Mouse (Mus musculus): ENCODE measurements around the gene Zfp282.
"Not testable (repeated sequence)": the region's sequence is repeated elsewhere in the genome, so short reads cannot be mapped to it uniquely, and the experiment has no call there.

Zfp282 gene

DNA sequence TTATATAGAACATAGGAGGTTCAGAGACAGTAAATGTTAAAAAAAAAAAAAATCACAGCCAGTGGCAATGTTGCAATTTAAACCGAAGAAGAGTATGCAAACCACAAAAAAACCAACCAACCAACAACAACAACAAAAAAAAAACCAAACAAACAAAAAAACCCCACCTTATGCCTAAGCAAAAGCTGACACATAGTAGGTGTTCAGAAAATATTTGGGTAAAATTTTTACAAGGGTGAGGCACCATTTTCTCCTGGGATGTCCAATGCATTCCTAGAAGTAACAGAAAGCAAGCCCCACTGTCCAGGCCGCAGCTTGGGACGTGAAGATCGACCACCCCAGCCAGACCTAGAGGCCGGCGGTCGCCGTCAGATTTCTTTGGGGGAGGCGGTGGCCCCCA, at the start of gene Zfp282:
Gene Zfp282 (plus strand): TSS at position 147 of the 400 bp plus-strand sequence.
- no peak for DNase-seq (ENCODE audit: low spot score in 2 of 2)

DNA sequence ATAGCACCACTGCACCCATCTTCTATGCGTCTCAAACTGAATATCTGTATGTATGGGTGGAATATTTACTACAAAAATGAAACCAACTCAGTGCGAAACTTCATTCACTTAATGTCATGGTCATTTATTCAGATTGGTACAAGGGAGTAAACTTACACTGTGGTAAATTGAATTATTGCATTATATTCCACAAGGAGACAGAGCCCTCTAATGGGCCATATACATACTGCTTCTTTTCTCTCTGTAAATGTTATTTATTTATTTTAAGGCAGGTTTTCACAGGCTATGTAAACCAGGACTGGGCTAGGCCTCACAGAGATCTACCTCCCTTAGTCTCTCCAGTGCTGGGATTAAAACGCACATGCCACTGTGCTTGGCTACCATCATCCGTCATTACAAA, 49.5 kb upstream of the Zfp282 start:
- no peak for DNase-seq (ENCODE audit: low spot score in 2 of 2)

DNA sequence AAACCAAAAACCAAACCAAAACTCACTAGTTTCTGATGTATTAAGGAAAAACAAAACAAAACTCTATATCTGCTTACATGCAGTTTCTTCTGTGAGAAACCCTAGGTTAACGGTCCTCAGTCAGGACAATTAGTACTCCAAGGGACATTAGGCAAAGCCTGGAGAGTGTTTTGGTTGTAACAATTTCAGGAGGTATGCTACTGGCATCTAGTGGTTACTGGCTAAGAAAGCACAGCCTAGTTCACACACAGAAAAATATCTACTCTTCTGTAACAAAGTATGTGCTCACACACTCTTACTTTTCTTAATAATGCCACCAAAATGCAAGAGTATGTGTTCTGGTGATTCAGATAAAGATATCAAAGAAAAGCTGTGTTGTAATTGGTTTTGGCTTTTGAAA, 48.1 kb upstream of the Zfp282 start:
- DNase-seq (ENCODE audit: low spot score in 2 of 2): no peak

DNA sequence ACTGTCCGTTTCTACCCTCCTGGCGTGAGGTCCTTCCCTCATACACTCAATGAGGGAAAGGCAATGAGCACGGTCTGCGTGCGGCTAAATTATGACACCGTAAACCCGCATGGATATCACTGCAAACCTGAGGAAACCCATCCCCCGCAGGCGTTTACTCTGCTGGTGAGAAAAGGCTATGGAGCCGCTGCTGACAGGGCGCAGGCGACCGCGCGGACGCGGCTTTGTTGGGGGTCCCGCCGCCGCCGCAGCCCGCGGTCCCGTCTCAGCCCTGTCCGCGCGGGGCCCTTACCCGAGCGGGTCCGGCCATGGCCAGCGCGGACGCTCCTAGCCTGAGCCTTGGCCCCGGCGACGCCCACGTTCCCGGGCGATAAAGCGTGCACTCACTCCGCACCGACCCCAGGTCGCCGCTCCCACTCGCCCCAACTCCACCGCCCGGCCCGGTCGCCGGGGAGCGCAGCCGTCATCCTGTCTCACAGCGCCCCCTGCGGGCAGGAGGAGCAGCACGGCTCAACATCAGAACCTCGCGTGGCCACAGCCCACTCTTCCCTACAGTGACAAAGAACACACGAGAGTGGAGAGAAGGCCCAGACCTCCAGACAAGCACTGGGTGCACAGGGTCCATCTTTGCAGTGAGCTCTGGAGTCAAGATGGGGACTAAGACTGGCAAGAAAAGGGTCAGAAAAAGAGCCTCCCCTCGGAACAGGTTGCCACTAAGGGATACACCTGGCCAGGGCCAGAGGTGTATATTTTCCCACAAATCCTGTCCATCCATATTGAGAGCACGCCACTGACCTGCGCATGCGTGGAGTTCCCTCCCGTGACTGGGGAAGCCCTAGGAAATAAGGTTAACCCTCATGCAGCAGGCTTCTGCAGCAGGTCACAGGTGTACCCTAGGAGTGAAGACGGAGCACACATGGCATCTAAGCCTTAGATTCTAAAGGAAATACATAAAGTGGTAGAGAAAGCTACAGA, 46.6 kb upstream of the Zfp282 start, which contains the start of gene Zfp786:
Gene Zfp786 (minus strand): TSS at position 764 of the 975 bp plus-strand sequence.
- peak; percentile 81 to 85 for DNase-seq (ENCODE audit: low spot score in 2 of 2)

DNA sequence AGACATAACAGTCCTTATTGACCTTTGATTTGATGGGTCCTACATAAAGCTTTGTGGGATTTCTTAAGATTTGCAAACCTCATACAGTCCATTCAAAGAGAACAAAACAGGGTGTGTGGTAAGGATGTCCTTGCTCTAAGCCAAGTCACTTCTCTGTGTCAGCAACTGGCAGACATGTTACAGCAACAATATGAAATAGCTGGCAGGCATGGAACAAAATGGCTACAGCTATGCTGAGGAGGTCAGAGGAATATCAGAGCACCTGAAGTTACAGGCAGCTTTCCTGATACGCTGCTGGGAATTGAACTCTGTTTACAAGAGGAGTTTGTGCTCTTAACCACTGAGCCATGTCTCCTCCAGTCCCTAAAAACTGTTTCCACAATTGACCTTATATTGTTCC, 44.8 kb upstream of the Zfp282 start:
- DNase-seq (ENCODE audit: low spot score in 2 of 2): no peak

DNA sequence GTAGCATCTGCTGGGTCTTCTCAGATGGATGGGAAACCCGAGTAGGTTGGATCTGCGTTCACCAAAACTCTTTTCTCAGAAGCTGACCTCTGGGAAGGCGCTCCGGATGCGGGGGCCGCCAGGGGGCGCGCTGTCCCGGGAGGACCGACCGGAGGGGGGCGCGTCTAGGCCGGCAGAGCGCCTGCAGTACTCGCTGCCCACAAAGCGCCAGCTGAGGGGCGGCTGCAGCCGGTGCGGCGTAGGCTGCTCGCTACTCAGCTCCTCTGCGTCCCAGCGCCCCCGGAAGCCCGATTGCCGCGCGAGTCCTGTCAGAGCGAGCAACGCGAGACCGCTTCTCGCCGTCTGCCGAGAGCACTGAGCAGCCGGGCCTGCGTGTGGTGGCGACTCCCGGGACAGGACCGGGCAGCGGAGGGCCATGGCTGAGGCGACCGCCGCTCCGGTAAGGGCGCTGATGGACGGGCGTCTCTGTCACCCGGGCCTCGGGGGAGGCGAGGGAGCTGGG, 41.5 kb upstream of the Zfp282 start, which contains the start of gene Zfp398:
Gene Zfp398 (plus strand): TSS at position 180 of the 502 bp plus-strand sequence.
- DNase-seq (ENCODE audit: low spot score in 2 of 2): peak; percentile 92 to 95

DNA sequence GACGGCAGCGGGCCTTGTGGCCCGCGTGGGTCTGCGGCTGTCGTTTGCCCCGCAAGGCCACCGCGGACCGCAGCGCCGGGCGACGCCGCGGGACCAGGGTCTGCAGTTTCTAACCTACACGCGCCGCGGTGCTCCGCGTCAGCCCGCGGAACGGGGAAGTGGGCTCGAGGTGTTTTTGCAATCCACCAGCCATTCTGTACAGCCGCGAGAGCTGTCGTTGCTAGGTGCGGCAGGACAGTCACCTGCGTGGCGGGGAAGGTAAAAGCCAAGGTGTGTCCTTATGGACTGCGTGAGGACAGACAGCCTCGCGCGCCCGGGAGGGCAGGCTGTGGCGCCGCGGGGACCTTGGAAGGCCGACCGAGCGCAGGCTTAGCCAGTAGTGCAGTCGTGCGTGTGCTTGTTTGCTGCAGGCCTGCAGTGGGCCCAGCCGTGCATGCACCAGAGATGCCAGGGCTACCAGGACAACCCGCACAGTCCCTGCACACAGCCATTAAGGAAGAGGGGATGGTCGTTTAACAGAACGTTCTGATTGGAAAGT, 41.0 kb upstream of the Zfp282 start:
- peak; percentile 14 to 64 for DNase-seq (ENCODE audit: low spot score in 2 of 2)

DNA sequence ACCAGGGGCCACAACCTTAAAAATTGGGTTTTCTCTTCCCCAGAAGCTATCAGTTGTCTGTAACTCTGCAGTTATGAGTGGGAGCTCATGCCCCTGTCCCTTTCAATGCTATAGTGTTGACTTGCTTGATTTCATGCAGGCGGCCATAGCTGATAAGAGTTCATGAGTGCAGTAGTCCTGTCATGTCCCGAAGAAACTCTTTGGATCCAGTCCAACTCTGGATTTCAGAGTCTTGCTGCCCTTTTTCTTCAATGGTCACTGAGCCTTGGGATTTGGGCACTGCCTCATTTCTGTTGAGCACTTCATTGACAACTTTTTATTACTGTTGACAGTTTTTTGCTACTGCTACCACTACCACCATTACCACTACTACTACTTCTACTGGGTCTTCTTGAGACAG, 39.4 kb upstream of the Zfp282 start:
- DNase-seq (ENCODE audit: low spot score in 2 of 2): no peak

DNA sequence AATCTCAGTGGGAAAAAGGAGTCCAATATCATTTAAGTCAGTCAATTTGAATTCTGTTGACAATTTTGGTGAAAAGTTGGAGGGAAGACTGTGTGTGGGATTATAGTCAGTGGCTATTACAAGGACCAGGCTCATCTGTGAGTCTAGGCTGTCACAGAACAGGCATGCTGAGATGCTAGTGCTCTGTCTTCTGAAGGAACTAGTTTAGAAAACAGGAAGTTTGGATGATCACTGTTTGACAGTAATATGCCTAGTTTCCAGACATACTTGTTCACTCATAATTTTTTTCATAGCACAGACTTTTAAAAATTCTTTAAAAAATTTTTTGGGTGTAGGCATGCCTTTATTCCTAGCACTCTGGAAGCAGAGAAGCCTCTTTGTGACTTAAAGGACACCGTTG, 35.9 kb upstream of the Zfp282 start:
- DNase-seq (ENCODE audit: low spot score in 2 of 2): no peak

DNA sequence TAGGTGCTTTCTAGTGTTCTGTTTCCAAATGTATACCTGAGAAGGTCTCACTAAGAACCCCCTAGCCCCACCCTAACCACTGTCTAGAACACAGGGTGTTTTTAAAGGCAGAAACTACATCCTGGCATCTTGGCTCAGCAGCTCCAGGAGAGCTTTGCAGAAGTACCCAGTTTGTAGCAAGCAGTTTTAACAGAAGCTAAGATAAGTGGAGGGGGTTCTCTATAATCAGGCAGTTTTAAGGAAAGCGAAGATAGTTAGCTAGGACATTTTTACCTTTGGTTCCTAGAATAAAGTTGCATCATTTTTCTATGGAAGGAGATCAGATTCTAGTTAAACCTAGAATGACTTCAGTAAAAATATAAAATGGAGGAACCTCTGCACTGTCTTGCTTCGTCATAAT, 35.2 kb upstream of the Zfp282 start:
- DNase-seq (ENCODE audit: low spot score in 2 of 2): no peak

DNA sequence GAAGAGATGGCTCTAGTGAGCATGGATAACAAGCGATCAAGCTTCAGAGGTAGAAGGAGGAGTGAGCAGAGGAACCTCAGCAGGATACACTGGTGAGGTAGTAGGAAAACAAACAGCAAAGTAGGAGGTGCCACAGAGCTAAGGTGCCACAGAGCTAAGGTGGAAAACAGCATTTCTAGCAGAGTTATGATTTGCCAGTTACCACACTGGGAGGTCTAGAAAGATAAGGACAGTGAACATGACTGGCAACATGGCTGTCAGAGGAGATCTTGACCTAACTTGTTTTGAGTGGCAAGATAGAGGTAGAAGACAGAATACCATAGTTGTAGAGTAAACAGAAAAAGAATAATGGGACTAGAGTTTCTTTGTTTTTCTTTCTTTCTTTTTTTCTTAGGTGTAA, 34.7 kb upstream of the Zfp282 start:
- DNase-seq (ENCODE audit: low spot score in 2 of 2): no peak

DNA sequence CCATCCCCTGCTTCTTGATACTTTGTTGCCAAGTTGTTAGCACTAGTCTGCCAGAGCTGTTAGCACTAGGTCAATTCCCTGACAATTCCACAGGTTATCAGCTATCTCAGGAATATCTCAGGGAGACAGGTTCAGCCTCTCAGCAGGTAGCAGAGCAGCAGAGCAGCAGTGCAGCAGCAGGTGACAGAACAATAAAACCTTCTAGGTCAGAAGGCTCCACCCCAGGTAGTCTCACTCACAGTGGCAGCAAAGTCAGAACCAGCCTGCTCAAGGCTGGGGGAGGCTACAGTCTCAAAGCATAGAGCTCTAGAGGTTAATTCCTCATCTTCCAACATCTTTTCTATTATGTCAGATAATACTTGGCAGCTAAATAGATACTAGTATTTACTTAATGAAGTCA, 31.2 kb upstream of the Zfp282 start:
- no peak for DNase-seq (ENCODE audit: low spot score in 2 of 2)

DNA sequence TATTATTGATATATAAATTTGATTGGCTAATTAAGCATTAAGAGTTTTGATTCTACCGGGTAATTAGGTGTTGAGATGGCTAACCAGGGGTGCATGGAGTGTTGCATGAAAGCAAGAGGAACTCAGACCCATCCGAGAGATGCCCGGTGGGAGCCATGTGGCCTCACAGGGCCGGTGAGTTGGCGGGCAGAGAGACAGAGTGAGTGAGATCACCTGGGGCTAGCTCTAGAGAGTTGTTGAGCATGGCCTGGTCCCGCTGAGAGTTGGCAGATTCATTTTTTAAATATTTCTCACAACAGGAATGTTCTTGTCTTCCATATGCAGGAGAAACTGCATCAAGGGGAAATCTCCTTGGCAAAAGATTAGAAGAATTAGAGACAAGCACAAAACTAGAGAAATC, 19.8 kb upstream of the Zfp282 start:
- no peak for DNase-seq (ENCODE audit: low spot score in 2 of 2)

DNA sequence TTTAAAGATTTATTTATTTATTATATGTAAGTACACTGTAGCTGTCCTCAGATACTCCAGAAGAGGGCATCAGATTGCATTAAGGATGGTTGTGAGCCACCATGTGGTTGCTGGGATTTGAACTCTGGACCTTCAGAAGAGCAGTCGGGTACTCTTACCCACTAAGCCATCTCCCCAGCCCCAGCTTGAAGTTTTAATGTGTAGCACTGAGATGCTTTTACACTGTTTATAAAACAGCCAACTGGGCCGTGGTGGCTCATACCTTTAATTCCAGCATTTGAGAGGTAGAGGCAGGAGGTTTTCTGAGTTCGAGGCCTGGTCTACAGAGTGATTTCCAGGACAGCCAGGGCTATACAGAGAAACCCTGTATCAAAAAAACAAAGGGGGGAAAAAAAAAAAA, 19.3 kb upstream of the Zfp282 start:
- DNase-seq (ENCODE audit: low spot score in 2 of 2): not testable (repeated sequence)

DNA sequence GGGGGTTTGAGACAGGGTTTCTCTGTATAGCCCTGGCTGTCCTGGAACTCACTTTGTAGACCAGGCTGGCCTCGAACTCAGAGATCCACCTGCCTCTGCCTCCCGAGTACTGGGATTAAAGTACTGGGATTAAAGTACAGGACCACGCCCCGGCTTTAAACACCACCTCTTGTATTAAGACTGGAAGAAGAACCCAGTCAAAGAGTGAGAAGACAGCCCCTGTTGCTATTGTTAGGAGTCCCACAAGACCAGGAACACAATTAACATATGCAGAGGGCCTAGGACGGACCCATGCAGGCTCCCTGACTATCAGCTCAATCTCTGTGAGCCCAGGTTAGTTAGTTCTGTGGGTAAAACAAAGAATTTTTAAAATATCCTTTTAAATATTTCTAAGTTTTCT, 4.7 kb upstream of the Zfp282 start:
- DNase-seq (ENCODE audit: low spot score in 2 of 2): no peak

DNA sequence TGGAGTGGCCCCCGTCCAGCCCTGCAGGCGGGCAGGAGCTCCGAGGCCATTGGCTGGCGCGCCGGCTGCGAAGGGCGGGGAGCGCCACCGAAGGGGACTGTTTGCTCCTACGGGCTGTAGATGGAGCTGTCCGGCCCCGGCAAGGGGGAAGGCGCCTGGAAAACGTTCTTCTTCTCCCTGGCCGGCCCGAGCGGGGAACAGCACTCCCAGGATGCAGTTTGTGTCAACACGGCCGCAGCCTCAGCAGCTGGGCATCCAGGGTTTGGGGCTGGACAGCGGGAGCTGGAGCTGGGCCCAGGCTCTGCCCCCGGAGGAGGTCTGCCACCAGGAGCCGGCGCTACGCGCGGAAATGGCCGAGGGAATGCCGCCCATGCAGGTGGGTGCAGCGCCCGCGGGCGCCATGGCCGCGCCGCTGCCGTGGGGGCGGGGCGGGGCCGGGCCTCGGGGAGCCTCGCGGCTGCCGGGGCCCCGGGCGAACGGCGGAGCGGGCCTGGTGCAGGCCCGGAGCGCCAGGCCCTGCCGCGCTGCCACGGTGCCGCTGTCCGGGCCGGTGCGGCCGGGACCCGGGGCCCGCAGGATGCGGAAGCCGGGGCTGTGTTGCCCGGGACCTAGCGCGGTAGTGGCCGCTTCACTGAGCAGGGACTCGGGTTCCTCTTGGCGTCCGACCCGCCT, 593 bp downstream of the Zfp282 start:
- DNase-seq (ENCODE audit: low spot score in 2 of 2): peak; percentile 92

DNA sequence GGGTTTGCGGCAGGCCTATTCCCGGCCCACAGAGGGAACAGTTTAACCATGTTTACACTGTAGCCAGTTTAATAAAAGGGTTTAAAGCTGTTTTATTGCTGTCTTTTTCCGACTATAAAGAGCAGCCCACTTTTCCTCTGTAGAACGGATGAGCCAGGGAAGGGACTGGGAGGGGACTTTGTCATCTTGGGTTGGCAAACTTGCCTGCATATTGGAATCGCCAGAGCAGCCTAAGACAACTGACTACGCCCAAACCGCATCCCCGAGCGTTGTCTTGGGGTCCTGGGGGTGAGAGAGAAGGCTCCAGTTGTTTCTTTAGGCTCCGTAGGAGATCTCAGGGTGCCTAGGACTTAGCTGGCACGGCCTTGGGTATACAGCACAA, 1.1 kb downstream of the Zfp282 start:
- peak in 1 of 2 experiments; percentile 30 for DNase-seq (ENCODE audit: low spot score in 2 of 2)

DNA sequence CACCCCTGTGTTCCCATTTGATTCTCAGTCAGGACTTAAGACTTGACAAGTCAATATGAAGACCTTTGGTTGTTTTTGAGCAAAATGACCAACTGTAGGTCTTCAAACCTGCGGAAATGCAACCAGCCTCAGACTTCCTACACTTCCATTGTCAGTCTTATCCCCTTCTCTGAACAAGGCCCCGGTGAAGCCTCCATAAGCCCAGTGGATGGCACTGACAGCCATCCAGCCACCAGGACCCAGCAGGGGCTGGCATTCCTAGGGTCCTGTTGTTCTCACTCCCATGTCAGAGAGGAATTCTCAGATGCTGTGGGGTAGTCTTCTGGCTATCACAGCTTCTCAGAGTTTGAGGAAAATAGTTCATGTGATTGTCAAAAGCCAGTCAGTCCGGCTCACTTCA, 1.6 kb downstream of the Zfp282 start:
- no peak for DNase-seq (ENCODE audit: low spot score in 2 of 2)

DNA sequence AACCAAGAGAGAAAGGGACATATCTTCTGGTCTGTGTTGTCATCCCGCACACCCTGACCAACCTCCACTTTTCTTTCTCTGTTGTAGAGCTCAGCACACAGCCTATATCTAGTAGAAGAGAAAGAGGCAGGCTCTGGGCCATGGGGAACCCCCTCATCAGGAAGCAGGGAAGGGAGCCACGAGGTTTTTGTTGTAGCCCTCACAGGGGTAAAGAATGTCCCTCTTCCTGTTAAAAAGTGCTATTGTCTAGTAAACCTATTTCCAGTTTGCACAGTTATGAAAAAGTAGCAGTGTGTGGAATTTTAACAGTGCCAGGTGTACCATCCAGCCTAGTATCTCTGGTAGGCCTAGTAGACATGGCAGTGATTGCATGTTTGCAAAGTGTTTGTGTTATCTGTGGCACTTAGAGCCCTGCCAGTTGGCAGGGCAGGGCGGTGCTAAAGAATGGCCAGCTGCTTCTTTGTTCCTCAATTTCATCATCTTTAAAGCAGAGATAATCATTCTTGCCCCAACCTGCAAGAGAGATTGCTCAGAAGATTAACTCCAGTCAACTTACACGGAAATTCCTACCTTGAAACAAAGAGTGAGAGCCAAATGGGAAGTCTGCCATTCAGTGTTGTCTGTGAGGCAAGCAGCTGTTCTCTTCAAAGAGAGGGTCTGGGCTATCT, 2.2 kb downstream of the Zfp282 start:
- DNase-seq (ENCODE audit: low spot score in 2 of 2): peak; percentile 14 to 30

DNA sequence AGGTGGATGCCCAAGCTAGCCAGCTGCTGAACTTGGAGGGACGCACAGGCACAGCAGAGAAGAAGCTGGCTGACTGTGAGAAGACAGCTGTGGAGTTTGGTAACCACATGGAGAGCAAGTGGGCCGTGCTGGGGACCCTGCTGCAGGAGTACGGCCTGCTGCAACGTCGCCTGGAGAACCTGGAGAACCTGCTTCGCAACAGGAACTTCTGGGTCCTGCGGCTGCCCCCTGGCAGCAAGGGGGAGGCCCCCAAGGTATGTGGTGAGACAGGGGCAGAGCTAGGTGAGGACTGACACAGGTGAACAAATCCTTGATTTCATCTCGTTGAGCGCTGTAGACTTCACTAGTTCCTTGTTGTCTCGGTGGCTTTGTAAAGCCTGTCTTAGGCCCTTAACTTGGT, 3.2 kb downstream of the Zfp282 start:
- DNase-seq (ENCODE audit: low spot score in 2 of 2): peak; percentile 61 to 63

DNA sequence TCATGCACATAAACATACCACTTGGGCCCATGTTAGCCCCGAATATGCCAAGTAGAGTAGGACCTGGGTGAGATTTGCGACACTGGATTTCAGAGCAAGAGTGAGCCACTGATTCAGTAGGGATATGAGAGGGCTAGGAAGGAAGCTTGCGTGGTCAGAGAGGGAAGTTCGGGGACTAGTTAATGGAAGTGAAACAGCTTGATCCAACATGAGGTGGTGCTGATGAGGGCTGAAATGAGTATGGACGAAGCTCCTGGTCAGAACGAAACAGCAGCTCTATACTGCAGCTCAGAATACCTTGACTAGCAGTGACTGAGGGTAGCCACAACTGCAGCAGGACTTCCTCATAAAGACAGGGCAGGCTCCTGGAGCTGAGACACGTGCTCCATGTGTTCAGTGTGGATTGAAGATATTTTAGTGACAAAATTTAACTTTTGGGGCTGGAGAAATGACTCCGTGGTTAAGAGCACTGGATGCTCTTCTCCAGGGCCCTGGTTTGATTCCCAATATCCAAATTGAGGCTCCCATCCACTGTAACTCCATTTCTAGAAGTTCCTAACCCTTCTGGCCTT, 11.9 kb downstream of the Zfp282 start:
- no peak for DNase-seq (ENCODE audit: low spot score in 2 of 2)

All from urinary bladder, adult 18-20 months (tissue).